Mouse (Mus musculus): Measurements from ENCODE around the gene Riox1.

The Riox1 gene

GRCm38 (mm10) chr12:83949776-83950492 lies 474 bp upstream of the Riox1 start:
- DNase-seq, result no peak

DNA sequence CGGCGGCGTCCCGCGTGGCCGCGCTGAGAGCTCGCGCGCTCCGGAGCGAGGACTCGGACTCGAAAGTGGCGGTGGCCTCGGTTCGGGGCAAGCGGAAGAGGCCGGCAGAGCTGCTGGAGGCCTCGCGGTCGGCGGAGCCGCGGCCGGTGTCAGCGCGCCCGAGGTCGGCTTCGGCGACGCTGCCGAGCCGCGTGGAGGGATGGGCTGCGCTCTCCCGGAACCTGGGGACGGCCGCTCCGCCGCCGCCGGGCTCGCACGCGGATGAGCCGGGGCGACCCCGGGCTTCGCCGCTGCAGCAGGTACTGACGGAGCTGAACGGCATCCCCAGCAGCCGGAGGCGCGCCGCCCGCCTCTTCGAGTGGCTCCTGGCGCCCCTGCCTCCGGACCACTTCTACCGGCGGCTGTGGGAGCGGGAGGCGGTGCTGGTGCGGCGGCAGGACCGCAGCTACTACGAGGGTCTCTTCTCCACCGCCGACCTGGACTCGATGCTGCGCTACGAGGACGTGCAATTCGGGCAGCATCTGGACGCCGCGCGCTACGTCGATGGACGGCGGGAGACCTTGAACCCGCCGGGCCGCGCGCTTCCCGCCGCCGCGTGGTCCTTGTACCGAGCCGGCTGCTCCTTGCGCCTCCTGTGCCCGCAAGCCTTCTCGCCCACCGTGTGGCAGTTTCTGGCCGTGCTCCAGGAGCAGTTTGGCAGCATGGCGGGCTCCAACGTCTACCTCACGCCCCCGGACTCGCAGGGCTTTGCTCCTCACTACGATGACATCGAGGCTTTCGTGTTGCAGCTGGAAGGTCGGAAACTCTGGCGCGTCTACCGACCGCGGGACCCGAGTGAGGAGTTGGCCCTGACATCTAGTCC lies 663 bp downstream of the Riox1 start:
- peak; percentile 47 for DNase-seq

DNA sequence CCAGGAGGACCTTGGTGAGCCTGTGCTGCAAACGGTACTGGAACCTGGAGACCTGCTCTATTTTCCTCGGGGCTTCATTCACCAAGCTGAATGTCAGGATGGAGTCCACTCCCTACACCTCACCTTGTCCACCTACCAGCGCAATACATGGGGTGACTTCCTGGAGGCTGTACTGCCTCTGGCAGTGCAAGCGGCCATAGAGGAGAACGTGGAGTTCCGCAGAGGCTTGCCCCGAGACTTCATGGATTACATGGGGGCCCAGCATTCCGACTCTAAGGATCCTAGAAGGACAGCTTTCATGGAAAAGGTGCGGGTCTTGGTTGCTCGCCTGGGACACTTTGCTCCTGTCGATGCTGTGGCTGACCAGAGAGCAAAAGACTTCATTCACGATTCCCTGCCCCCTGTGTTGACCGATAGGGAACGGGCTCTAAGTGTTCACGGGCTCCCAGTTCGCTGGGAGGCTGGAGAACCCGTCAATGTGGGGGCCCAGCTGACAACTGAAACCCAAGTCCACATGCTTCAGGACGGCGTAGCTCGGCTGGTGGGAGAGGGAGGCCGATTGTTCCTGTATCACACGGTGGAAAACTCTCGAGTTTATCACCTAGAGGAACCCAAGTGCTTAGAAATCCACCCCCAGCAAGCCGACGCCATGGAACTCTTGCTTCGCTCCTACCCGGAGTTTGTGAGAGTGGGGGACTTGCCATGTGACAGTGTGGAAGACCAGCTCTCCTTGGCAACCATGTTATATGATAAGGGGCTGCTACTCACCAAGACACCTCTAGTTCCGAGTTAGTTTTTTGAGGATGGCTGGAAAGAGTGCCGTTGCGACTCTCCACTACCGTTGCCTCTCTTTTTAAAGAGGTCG lies 1.5 kb downstream of the Riox1 start:
- no peak for DNase-seq

DNA sequence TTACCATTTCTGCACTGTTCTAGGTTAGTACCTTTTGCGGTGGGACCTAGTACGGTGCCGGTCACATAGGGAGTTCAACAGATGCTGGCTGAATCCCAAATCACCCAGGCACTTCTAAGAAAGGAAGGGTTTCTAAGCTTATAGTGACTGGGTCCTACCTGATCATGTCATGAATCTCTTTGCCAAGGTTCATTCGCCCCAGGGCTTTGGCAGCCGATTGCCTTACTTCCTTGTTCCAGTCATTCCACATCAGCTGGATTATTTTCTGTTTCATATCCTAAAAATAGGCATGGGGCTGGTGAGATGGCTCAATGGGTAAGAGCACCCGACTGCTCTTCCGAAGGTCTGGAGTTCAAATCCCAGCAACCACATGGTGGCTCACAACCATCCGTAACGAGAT lies 7.9 kb downstream of the Riox1 start:
- peak; percentile 12 for DNase-seq

- DNase-seq, result no peak
Observed at GRCm38 (mm10) chr12:83965235-83965634, 14.8 kb downstream of the Riox1 start.

- peak; percentile 79 for DNase-seq
Observed at GRCm38 (mm10) chr12:83972117-83972516, 21.7 kb downstream of the Riox1 start.

DNA sequence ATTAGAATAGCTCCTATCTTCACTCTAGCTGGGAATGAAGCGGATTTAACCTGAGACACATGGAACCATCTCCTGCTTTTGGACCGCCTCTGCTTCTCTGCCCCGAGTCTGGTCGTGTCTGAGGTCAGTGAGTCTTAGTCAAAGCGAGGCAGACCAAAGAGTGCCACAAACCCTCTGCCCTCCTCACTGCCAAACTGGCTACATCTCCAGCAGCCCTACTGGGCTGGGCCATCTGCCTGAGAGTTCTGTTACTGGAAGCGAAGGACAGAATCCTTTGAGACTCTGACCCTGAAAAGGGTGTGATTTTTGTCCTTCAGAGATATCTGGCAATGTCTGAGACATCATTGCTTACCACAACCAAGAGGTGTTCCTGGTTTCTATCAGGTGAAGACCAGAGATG lies 28.5 kb downstream of the Riox1 start:
- DNase-seq, result no peak

GRCm38 (mm10) chr12:83981615-83982014 lies 31.2 kb downstream of the Riox1 start:
- DNase-seq, result peak; percentile 55

GRCm38 (mm10) chr12:83984752-83985151 lies 34.3 kb downstream of the Riox1 start, which contains the start of gene Heatr4:
Gene Heatr4 (minus strand): TSS chr12:83984852.
- DNase-seq, result no peak

GRCm38 (mm10) chr12:83987242-83987582 lies 36.8 kb downstream of the Riox1 start:
- DNase-seq, result no peak

DNA sequence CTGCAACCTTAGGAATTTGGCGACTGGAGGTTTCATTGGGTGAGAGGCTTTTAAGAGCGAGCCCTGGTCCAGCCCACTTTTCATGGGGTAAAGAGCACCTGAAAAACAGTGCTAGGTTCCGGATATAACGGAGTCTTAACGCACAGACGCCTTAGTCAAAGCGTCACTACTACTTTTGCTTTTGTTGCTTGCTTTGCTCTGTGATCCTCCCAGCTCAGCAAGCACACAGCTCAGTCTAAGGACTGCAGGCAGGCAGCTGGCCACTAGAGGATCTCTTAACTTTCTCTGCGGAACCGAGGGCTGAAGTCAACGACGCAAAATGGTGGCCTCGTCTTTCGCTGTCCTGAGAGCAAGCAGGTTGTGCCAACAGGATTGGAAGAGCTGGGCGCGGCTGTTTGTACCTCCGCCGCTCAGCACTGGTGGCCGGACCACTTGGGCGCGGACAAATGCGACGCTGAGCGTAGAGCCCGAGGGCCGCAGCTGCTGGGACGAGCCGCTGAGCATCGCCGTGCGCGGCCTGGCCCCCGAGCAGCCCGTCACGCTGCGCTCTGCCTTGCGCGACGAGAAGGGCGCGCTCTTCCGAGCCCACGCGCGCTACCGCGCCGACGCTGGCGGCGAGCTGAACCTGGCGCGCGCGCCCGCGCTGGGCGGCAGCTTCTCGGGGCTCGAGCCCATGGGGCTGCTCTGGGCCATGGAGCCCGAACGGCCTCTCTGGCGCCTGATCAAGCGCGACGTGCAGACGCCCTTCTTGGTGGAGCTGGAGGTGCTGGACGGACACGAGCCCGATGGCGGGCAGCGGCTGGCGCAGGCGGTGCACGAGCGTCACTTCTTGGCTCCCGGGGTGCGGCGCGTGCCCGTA lies 37.4 kb downstream of the Riox1 start, which contains the start of gene Acot2:
Gene Acot2 (plus strand): TSS at position 279 of the 859 bp plus-strand sequence.
- peak; percentile 86 for DNase-seq

GRCm38 (mm10) chr12:83988483-83988882 lies 38.1 kb downstream of the Riox1 start:
- no peak for DNase-seq

DNA sequence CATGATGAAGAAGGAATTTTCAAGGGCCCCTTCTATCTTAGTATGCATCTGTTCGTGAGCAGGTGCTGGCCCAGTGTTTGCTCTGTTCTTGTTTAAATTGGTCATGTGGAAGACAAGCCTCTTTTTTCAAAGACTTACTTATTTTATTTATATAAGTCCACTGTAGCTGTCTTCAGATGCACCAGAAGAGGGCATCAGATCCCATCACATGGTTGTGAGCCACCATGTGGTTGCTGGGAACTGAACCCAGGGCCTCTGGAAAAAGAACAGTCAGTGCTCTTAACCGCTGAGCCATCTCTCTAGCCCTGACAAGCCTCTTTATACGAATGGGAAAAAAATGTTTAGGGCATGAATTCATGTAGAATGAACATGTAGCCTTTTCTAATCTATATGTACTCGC lies 39.0 kb downstream of the Riox1 start:
- DNase-seq, result no peak

GRCm38 (mm10) chr12:83997221-83997620 lies 46.8 kb downstream of the Riox1 start:
- DNase-seq, result no peak

- DNase-seq, result no peak
Observed at GRCm38 (mm10) chr12:83998341-83999107, 48.1 kb downstream of the Riox1 start.

- peak; percentile 95 for DNase-seq
Observed at GRCm38 (mm10) chr12:83999237-83999636, 48.8 kb downstream of the Riox1 start.

DNA sequence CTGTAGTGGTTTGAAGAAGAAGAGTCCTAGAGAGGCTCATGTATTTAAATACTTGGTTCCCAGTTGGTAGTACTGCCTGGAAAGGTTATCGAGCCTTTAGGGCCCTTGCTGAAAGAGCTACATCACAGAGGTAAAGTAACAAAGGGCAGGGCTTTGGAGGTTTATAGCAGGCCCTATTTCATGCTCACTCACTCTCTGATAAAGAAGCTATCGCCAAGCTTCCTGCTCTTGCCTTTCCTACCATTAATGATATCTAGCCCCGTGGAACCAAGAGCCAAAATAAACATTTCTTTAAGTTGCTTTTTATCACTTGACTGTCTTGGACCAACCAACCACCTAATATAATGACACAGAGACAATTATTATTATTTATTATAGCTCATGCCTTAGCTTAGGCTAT lies 50.0 kb downstream of the Riox1 start:
- DNase-seq, result no peak

Data from kidney, postnatal 14 days (tissue).